Mouse (Mus musculus) ES-Bruce4 (cell line): Measurements from ENCODE around the gene Zfp617.

Experiments used
- CTCF ChIP-seq: IDR thresholded peaks from one replicate; pipeline ENCODE4 v1.8.1; 2011; ENCODE audit warnings: low read depth, low read length
- EP300 ChIP-seq: IDR thresholded peaks from 2 replicates; pipeline ENCODE4 v1.6.1; 2011; ENCODE audit warnings: low read depth, low read length; ENCODE audit not compliant: insufficient read depth

GRCm38 (mm10) chr8:71907798-71908257, 607 bp upstream of the Zfp617 start:
- TF ChIP-seq CTCF: no peak
- TF ChIP-seq EP300: no peak
